Mouse (Mus musculus) spleen, adult 2 months (tissue): ENCODE data around the gene Amotl1. TPM values are rescaled to one million over a fixed set of nuclear protein-coding genes. Genes with fewer than 3 reads are reported as not detected.

Source experiments
- DNase-seq, 2 experiments: peaks; one replicate each; pipeline versions ENCODE4 v3.0.0 to v3.0.0-alpha.2; 2012 to 2021; ENCODE audit warnings: low spot score in 2 of 2, low read depth in 1 of 2
- H3K27ac ChIP-seq: fragments of 200-500 bp; 2 replicates; pipeline ENCODE4 v1.5.1; 2012; ENCODE audit warnings: low read length, inconsistent platforms; ENCODE audit not compliant: insufficient read depth
- H3K27me3 ChIP-seq: fragments of 200-500 bp; 2 replicates; pipeline ENCODE4 v1.6.1; 2012; ENCODE audit warnings: mild to moderate bottlenecking, moderate library complexity, low read length, inconsistent platforms; ENCODE audit not compliant: control insufficient read depth, insufficient read depth
- H3K36me3 ChIP-seq: fragments of 200-500 bp; 2 replicates; pipeline ENCODE4 v1.6.1; 2012; ENCODE audit warnings: mild to moderate bottlenecking, low read length, inconsistent platforms; ENCODE audit not compliant: control insufficient read depth, insufficient read depth
- H3K4me1 ChIP-seq: fragments of 200-500 bp; 2 replicates; pipeline ENCODE4 v1.6.1; 2011; ENCODE audit warnings: inconsistent platforms; ENCODE audit not compliant: control insufficient read depth, insufficient read depth, insufficient read length
- H3K4me3 ChIP-seq: fragments of 200-500 bp; 2 replicates; pipeline ENCODE4 v1.5.1; 2011; ENCODE audit warnings: mild to moderate bottlenecking, inconsistent platforms; ENCODE audit not compliant: insufficient read depth, insufficient read length; ENCODE audit errors: extremely low read depth
- CTCF ChIP-seq: fragments of 200-500 bp; IDR thresholded peaks from 2 replicates; pipeline ENCODE4 v1.5.1; 2011; ENCODE audit warnings: mild to moderate bottlenecking, inconsistent platforms; ENCODE audit not compliant: insufficient read depth, insufficient read length, insufficient replicate concordance; ENCODE audit errors: extremely low read depth
- POLR2A ChIP-seq: fragments of 200-500 bp; IDR thresholded peaks from 2 replicates; pipeline ENCODE4 v1.6.1; 2011; ENCODE audit warnings: low read depth, low read length, inconsistent platforms
- WGBS: fragments of 180-500 bp; shearing (Covaris S2); methylation state at CpG from one replicate; pipeline ENCODE4 v1.1.7; 2018; 5-methylcytosine and 5-hydroxymethylcytosine counted together
- polyA plus RNA-seq: library from polyadenylated mRNA; depleted of rRNA; stranded (reverse); fragments of >200 nt; gene quantifications from 2 replicates; pipeline ENCODE4 v1.2.3, GENCODE M21; 2012

Gene Amotl1
- polyA plus RNA-seq, 1 experiment: 6.7 TPM

DNA sequence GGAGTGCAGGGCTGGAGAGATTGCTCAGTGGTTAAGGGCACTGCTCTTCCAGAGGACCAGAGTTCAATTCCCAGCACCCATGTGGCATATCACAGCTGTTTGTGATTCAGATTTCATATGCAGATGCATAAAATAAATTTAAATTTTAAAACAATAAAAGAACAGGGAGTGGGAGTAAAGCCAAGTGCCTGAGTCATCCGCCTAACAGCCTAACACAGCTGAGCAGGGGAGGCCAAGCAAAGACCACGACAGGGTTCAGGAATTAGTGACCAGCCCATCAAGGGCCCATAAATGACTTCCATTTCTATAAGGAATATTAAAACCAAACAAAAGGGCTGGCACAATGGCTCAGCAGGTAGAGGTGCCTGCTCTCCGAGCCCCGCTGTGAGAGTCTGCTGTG is 84.3 kb downstream of the Amotl1 start:
- 80% methylated on average over 4 of the region's 4 CpGs for WGBS

DNA sequence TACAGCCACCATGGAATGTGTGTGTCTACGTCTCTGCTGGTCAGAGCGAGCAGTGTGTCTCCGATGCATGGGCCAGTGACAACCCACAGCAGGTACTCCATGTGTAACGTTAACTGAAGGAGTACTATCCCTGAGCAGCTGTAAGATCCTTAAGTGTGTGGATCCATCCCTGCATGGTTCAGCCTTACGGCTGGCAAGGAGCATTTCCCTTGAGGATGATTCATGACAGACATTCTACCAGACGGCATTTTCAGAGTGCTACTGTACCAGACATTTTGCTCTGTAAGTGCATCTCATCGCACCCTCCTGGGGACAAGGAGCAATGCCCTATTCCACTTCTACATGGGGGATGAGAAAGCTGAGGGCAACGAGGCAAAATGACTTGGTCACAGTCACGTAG is 84.9 kb downstream of the Amotl1 start:
- no peaks in the 10 kb centered on the region for H3K4me1 ChIP-seq
- no peak for DNase-seq
- H3K36me3 ChIP-seq: no peaks in the 10 kb centered on the region
- no peaks in the 10 kb centered on the region for H3K27me3 ChIP-seq
- no peak overlapping the region for H3K27ac ChIP-seq
- H3K4me3 ChIP-seq: no peak overlapping the region
- TF ChIP-seq CTCF: no peak
- TF ChIP-seq POLR2A: no peak
- WGBS: 90% methylated on average over 9 of the region's 9 CpGs

More for the DNA sequence above, 84.3 kb downstream of the Amotl1 start:
- Histone ChIP-seq H3K4me3 (no peak overlapping the region), H3K27ac (no peak overlapping the region), H3K27me3 (no peaks in the 10 kb centered on the region), H3K4me1 (no peaks in the 10 kb centered on the region), H3K36me3 (no peaks in the 10 kb centered on the region)
- no peak for DNase-seq
- no peak for TF ChIP-seq CTCF

DNA sequence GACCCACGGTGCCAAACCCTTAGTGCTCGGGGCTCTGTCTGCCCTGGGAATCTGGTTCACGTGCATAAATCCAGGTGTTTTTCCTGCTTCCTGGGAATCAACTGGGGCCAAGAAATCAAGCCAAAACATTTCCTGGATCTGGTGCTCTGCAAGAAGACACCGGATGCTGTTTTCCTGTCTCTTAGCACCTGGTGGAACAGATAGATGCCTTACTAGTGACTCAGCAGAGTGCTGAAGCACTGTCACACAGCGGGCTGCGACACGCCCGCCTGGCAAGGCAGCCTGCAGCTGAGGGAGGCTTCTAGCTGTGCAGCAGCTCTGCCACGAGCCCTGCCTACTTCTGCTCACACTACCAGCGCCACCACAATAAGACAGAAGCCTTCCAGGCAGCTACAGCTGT is 85.4 kb downstream of the Amotl1 start:
- Histone ChIP-seq H3K27ac (no peak overlapping the region), H3K27me3 (no peaks in the 10 kb centered on the region), H3K4me1 (no peaks in the 10 kb centered on the region), H3K36me3 (no peaks in the 10 kb centered on the region), H3K4me3 (no peak overlapping the region)
- TF ChIP-seq POLR2A: no peak
- TF ChIP-seq CTCF: no peak
- WGBS: 24% methylated on average over 10 of the region's 10 CpGs
- no peak for DNase-seq

DNA sequence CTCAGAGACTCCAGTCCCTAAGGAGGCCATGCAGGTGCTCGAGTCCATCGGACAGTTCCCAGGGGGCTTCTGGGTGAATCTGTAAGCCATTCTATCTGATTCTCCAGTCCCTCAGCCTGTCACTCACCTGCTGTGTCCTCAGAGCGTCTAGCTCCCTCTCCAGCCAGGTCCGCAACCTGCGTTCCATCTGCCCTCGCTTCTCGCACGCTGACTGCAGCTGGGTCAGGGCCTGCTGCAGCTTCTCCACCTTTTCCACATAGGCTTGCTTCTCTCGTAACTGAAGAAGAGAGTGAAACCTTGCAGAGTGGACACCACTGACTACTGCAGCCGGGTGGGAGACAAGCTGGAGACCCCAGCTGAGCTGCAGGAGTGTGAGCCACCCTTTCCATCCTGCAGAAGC is 86.5 kb downstream of the Amotl1 start:
- no peaks in the 10 kb centered on the region for H3K27me3 ChIP-seq
- TF ChIP-seq CTCF (no peak), POLR2A (no peak)
- no peaks in the 10 kb centered on the region for H3K4me1 ChIP-seq
- no peaks in the 10 kb centered on the region for H3K36me3 ChIP-seq
- no peak overlapping the region for H3K4me3 ChIP-seq
- no peak for DNase-seq
- no peak overlapping the region for H3K27ac ChIP-seq
- WGBS: 90% methylated on average over 10 of the region's 10 CpGs

DNA sequence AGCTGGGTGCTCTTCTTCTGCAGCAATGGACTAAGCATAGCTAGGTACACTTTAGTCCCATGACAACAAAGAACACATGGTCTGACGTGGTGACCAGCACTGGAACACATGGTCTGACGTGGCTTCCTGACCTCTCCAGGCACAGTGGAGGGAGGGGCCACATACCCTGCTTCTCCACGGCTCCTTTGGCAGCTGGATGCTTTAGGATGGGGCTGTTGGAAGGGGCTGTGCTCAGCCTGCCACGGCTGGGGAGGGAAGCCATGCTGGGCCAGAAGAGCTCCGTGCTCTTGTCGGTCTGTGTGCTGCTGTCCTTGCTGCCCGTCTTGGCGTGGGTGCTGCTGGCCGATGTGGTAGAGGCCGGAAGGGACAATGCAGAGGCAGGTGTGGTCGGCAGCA is 96.5 kb downstream of the Amotl1 start:
- DNase-seq: no peak
- 68% methylated on average over 11 of the region's 11 CpGs for WGBS
- no peaks in the 10 kb centered on the region for H3K4me1 ChIP-seq
- no peak for TF ChIP-seq CTCF
- TF ChIP-seq POLR2A: no peak
- no peak overlapping the region for H3K4me3 ChIP-seq
- no peak overlapping the region for H3K27ac ChIP-seq
- no peaks in the 10 kb centered on the region for H3K27me3 ChIP-seq
- no peaks in the 10 kb centered on the region for H3K36me3 ChIP-seq

DNA sequence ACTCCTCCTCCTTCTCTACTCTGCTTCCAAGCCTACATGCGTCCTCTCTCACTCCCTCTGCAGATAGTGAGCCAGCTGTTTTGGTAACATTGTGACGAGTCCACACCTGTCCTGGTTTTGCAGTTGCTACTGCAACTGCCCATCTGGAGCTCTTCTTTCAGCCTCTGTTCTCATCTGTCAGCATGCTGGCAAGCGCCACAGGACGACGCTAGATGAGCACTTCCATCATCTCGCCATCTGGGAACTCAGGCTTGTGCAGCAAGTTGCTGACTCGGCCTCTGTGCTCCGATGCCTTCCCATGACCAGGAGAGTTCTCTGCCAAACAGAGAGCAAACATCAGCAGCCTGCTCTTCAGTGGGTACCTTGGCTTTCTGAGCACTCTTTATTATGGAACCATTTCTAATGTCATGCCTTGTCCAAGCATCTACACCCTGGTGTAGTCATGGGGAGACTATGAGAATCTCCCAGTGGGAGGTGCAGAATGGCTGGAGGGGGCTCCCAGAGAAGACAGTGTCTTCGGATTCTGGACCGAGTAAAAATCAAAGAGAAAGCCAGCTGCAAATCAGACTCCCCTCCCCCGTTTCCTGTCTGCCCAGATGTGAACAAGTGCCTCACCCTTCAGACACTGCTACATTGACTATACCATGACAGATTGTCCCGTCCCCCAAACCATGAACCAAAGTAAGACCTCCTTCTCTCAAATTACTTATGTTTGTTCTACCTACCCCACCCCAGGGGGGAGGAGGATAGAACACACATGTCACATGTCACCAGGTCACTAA is 97.1 kb downstream of the Amotl1 start:
- TF ChIP-seq CTCF (no peak), POLR2A (no peak)
- Histone ChIP-seq H3K4me3 (no peak overlapping the region), H3K27ac (no peak overlapping the region), H3K27me3 (no peaks in the 10 kb centered on the region), H3K36me3 (no peaks in the 10 kb centered on the region), H3K4me1 (no peaks in the 10 kb centered on the region)
- 62% methylated on average over 12 of the region's 12 CpGs for whole genome bisulfite sequencing
- DNase-seq: no peak

DNA sequence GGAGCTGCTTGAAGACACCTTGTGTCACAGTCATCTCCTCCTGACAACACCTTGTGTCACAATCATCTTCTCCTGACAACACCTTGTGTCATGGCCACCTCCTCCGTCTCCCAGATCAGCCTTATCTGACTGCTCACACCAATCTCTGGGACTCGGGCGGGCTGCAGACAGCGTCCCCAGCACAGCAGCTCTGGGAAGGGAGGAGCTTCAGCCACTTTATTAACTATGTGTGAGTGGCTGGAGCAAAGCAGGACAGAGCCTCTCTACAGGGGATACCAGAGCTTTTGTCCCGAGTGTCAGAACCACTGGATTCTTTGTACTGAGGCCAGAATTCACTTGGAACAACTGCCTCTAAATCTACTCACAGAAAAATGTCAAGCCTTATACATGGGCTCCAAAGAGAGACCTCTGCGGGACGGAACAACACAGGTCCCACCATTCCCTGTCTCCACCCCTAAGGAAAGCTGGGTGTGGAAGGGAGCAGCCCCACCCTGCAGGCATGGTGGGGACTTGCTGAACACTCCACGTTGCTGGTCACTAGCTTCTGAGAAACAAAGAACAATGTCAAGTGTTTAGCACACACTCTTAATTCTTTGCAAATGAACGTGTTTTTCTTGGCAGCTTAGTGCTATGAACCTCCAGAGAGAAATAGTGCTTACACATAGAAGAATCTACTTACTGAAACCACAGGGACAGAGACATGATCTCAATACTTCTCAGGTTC is 100.7 kb downstream of the Amotl1 start:
- H3K4me1 ChIP-seq: no peaks in the 10 kb centered on the region
- TF ChIP-seq CTCF: no peak
- no peak for TF ChIP-seq POLR2A
- WGBS: 78% methylated on average over 9 of the region's 9 CpGs
- H3K27me3 ChIP-seq: no peaks in the 10 kb centered on the region
- no peak for DNase-seq
- no peak overlapping the region for H3K4me3 ChIP-seq
- no peak overlapping the region for H3K27ac ChIP-seq
- no peaks in the 10 kb centered on the region for H3K36me3 ChIP-seq
